Mouse (Mus musculus): ENCODE results near the gene Sgsm1. TPM values are rescaled to one million over a fixed set of nuclear protein-coding genes. Genes with fewer than 3 reads are reported as not detected.

Sgsm1 gene
- polyA plus RNA-seq, 1 experiment from 2014 or later: 1.2 TPM

GRCm38 (mm10) chr5:113283726-113284125 is 26.9 kb downstream of the Sgsm1 start:
- 58% methylated on average over 2 of the region's 2 CpGs for WGBS

GRCm38 (mm10) chr5:113281557-113281956 is 29.0 kb downstream of the Sgsm1 start:
- DNase-seq (ENCODE audit: low spot score) (no peak), ATAC-seq (peak; percentile 53)
- 79% methylated on average over 7 of the region's 7 CpGs for WGBS
- H3K4me2 ChIP-seq (replicated peaks; ENCODE audit: low read depth, low read length): no peak overlapping the region
- no peaks in the 10 kb centered on the region for H3K4me1 ChIP-seq (ENCODE audit: insufficient read depth, low read depth, low read length)
- TF ChIP-seq CTCF (IDR thresholded peaks at IDR 0.05): no peak
- no peak for TF ChIP-seq EP300 (IDR thresholded peaks at IDR 0.05)
- no peak overlapping the region for H3K4me3 ChIP-seq (ENCODE audit: low read depth, low read length)
- H3K9me3 ChIP-seq (ENCODE audit: low read length): no peaks in the 10 kb centered on the region
- no peak overlapping the region for H3K27ac ChIP-seq (ENCODE audit: low read length)
- no peaks in the 10 kb centered on the region for H3K36me3 ChIP-seq (ENCODE audit: insufficient read depth, low read length)
- H3K9ac ChIP-seq (replicated peaks; ENCODE audit: low read depth): no peak overlapping the region
- no peaks in the 10 kb centered on the region for H3K27me3 ChIP-seq (replicated peaks; ENCODE audit: insufficient read depth, low read length)

More at GRCm38 (mm10) chr5:113283726-113284125, 26.9 kb downstream of the Sgsm1 start:
- no peaks in the 10 kb centered on the region for H3K4me1 ChIP-seq (ENCODE audit: insufficient read depth, low read depth, low read length)
- peaks cover 11% of the 10 kb centered on the region for H3K27me3 ChIP-seq (replicated peaks; ENCODE audit: insufficient read depth, low read length)
- no peak overlapping the region for H3K9ac ChIP-seq (replicated peaks; ENCODE audit: low read depth)
- no peak overlapping the region for H3K4me2 ChIP-seq (replicated peaks; ENCODE audit: low read depth, low read length)
- H3K27ac ChIP-seq (ENCODE audit: low read length): no peak overlapping the region
- no peak for DNase-seq (ENCODE audit: low spot score)
- no peak for ATAC-seq
- TF ChIP-seq EP300 (IDR thresholded peaks at IDR 0.05): no peak
- TF ChIP-seq CTCF (IDR thresholded peaks at IDR 0.05): no peak
- no peaks in the 10 kb centered on the region for H3K9me3 ChIP-seq (ENCODE audit: low read length)
- no peaks in the 10 kb centered on the region for H3K36me3 ChIP-seq (ENCODE audit: insufficient read depth, low read length)
- no peak overlapping the region for H3K4me3 ChIP-seq (ENCODE audit: low read depth, low read length)

GRCm38 (mm10) chr5:113280138-113280856 is 30.3 kb downstream of the Sgsm1 start:
- ATAC-seq: peak; percentile 81

GRCm38 (mm10) chr5:113275839-113276238 is 34.7 kb downstream of the Sgsm1 start:
- 70% methylated on average over 10 of the region's 10 CpGs for whole genome bisulfite sequencing
- no peak for DNase-seq (ENCODE audit: low spot score)
- Histone ChIP-seq H3K9ac (replicated peaks; ENCODE audit: low read depth) (no peak overlapping the region), H3K4me2 (replicated peaks; ENCODE audit: low read depth, low read length) (no peak overlapping the region), H3K27ac (ENCODE audit: low read length) (no peak overlapping the region), H3K4me3 (ENCODE audit: low read depth, low read length) (no peak overlapping the region), H3K4me1 (ENCODE audit: insufficient read depth, low read depth, low read length) (no peaks in the 10 kb centered on the region), H3K27me3 (replicated peaks; ENCODE audit: insufficient read depth, low read length) (no peaks in the 10 kb centered on the region), H3K9me3 (ENCODE audit: low read length) (no peaks in the 10 kb centered on the region), H3K36me3 (ENCODE audit: insufficient read depth, low read length) (no peaks in the 10 kb centered on the region)
- ATAC-seq: no peak
- no peak for TF ChIP-seq EP300 (IDR thresholded peaks at IDR 0.05)
- no peak for TF ChIP-seq CTCF (IDR thresholded peaks at IDR 0.05)

More at GRCm38 (mm10) chr5:113280138-113280856, 30.3 kb downstream of the Sgsm1 start:
- H3K27me3 ChIP-seq (replicated peaks; ENCODE audit: insufficient read depth, low read length): no peaks in the 10 kb centered on the region
- H3K4me1 ChIP-seq (ENCODE audit: insufficient read depth, low read depth, low read length): no peaks in the 10 kb centered on the region
- peak overlapping the region; percentile 28; the same call in 1 of the 2 replicates for H3K4me2 ChIP-seq (replicated peaks; ENCODE audit: low read depth, low read length)
- no peaks in the 10 kb centered on the region for H3K36me3 ChIP-seq (ENCODE audit: insufficient read depth, low read length)
- no peak overlapping the region for H3K4me3 ChIP-seq (ENCODE audit: low read depth, low read length)
- no peak overlapping the region for H3K9ac ChIP-seq (replicated peaks; ENCODE audit: low read depth)
- WGBS: 30% methylated on average over 15 of the region's 15 CpGs
- no peaks in the 10 kb centered on the region for H3K9me3 ChIP-seq (ENCODE audit: low read length)
- H3K27ac ChIP-seq (ENCODE audit: low read length): no peak overlapping the region
- DNase-seq (ENCODE audit: low spot score): peak; percentile 56
- TF ChIP-seq CTCF (IDR thresholded peaks at IDR 0.05) (no peak), EP300 (IDR thresholded peaks at IDR 0.05) (no peak)

- Histone ChIP-seq H3K27me3 (replicated peaks; ENCODE audit: insufficient read depth, low read length) (no peaks in the 10 kb centered on the region), H3K4me1 (ENCODE audit: insufficient read depth, low read depth, low read length) (no peaks in the 10 kb centered on the region), H3K9me3 (ENCODE audit: low read length) (no peaks in the 10 kb centered on the region), H3K9ac (replicated peaks; ENCODE audit: low read depth) (no peak overlapping the region), H3K4me2 (replicated peaks; ENCODE audit: low read depth, low read length) (no peak overlapping the region), H3K27ac (ENCODE audit: low read length) (no peak overlapping the region), H3K36me3 (ENCODE audit: insufficient read depth, low read length) (no peaks in the 10 kb centered on the region), H3K4me3 (ENCODE audit: low read depth, low read length) (no peak overlapping the region)
- no peak for DNase-seq (ENCODE audit: low spot score)
- TF ChIP-seq CTCF (IDR thresholded peaks at IDR 0.05): no peak
- TF ChIP-seq EP300 (IDR thresholded peaks at IDR 0.05): no peak
- 55% methylated on average over 11 of the region's 11 CpGs for WGBS
- no peak for ATAC-seq
These were observed 39.3 kb downstream of the Sgsm1 start for GRCm38 (mm10) chr5:113271207-113271811.

- H3K4me1 ChIP-seq (ENCODE audit: insufficient read depth, low read depth, low read length): no peaks in the 10 kb centered on the region
- ATAC-seq (no peak), DNase-seq (ENCODE audit: low spot score) (no peak)
- H3K4me2 ChIP-seq (replicated peaks; ENCODE audit: low read depth, low read length): no peak overlapping the region
- 76% methylated on average over 3 of the region's 3 CpGs for WGBS
- H3K27me3 ChIP-seq (replicated peaks; ENCODE audit: insufficient read depth, low read length): no peaks in the 10 kb centered on the region
- TF ChIP-seq CTCF (IDR thresholded peaks at IDR 0.05) (peak; percentile 26; the same call in 1 of the 2 replicates), EP300 (IDR thresholded peaks at IDR 0.05) (no peak)
- H3K36me3 ChIP-seq (ENCODE audit: insufficient read depth, low read length): no peaks in the 10 kb centered on the region
- H3K4me3 ChIP-seq (ENCODE audit: low read depth, low read length): no peak overlapping the region
- no peaks in the 10 kb centered on the region for H3K9me3 ChIP-seq (ENCODE audit: low read length)
- no peak overlapping the region for H3K9ac ChIP-seq (replicated peaks; ENCODE audit: low read depth)
- no peak overlapping the region for H3K27ac ChIP-seq (ENCODE audit: low read length)
These were observed 40.5 kb downstream of the Sgsm1 start for GRCm38 (mm10) chr5:113270043-113270442.
